Mouse (Mus musculus) heart, adult 2 months (tissue): ENCODE data around the gene Zc3hav1.

Experiments
- CTCF ChIP-seq: fragments of 200-600 bp; IDR thresholded peaks from 2 replicates; pipeline ENCODE4 v1.8.1; 2022; ENCODE audit warnings: antibody characterized with exemption, mild to moderate bottlenecking, moderate library complexity
- EP300 ChIP-seq: fragments of 200-500 bp; IDR thresholded peaks from 2 replicates; pipeline ENCODE4 v1.6.1; 2011; ENCODE audit warnings: low read depth, low read length, control low read depth; ENCODE audit not compliant: insufficient read depth
- POLR2A ChIP-seq: fragments of 200-500 bp; IDR thresholded peaks from 2 replicates; pipeline ENCODE4 v1.6.1; 2011; ENCODE audit warnings: mild to moderate bottlenecking, low read depth, low read length, control low read depth; ENCODE audit not compliant: insufficient read depth

GRCm38 (mm10) chr6:38326596-38326995 is 27.8 kb downstream of the Zc3hav1 start:
- TF ChIP-seq POLR2A (no peak), CTCF (peak; percentile 75), EP300 (no peak)
